ENCODE assay signal across 7 mouse cellular contexts in genomic region chr8:10945939-10946740, GRCm38 (mm10).
DNase-seq lines count a peak whose midpoint lies in the region; ATAC-seq lines count a peak whose summit lies in the region.

No protein-coding gene starts in this region.

- H3K36me3 ChIP-seq in intestine, embryonic 15.5 days = no peaks in the 10 kb centered on the region
- H3K36me3 ChIP-seq in limb, embryonic 10.5 days = no peaks in the 10 kb centered on the region
- H3K36me3 ChIP-seq in midbrain, embryonic 11.5 days (ENCODE audit: control insufficient read depth, insufficient read depth, low read length) = no peaks in the 10 kb centered on the region

- intact Hi-C loops in gastrocnemius, postnatal 36 days (cut with DNase I) = no loop called here

- 1% methylated on average over 23 of the region's 23 CpGs for WGBS in intestine, embryonic 15.5 days
- 6% methylated on average over 23 of the region's 23 CpGs for WGBS in limb, embryonic 10.5 days
- WGBS in midbrain, embryonic 11.5 days = 8% methylated on average over 23 of the region's 23 CpGs

- peak overlapping the region; percentile 42 for H3K4me2 ChIP-seq in intestine, embryonic 15.5 days (replicated peaks)
- peak overlapping the region; percentile 30 for H3K4me2 ChIP-seq in midbrain, embryonic 11.5 days

- ATAC-seq in intestine, embryonic 15.5 days = peak; percentile 97
- peak; percentile 80 for ATAC-seq in midbrain, embryonic 11.5 days (ENCODE audit: low FRiP score)

- H3K9ac ChIP-seq in intestine, embryonic 15.5 days = 0 out of 2 replicates have a peak overlapping the region, but pooled peaks have one; percentile 1
- H3K9ac ChIP-seq in midbrain, embryonic 11.5 days (ENCODE audit: low read length) = peak overlapping the region; percentile 14

- no peaks in the 10 kb centered on the region for H3K9me3 ChIP-seq in intestine, embryonic 15.5 days
- H3K9me3 ChIP-seq in limb, embryonic 10.5 days (replicated peaks) = no peaks in the 10 kb centered on the region
- no peaks in the 10 kb centered on the region for H3K9me3 ChIP-seq in midbrain, embryonic 11.5 days (ENCODE audit: control insufficient read depth, low read length)

- H3K27me3 ChIP-seq in intestine, embryonic 15.5 days (replicated peaks) = no peaks in the 10 kb centered on the region; the same call in 1 of the 2 replicates
- H3K27me3 ChIP-seq in limb, embryonic 10.5 days (ENCODE audit: low read depth, poor library complexity, severe bottlenecking) = peaks cover 20% of the 10 kb centered on the region; the same call in 1 of the 2 replicates
- no peaks in the 10 kb centered on the region for H3K27me3 ChIP-seq in midbrain, embryonic 11.5 days (ENCODE audit: control insufficient read depth, insufficient read depth, low read length)

- peak; percentile 94 to 97 for DNase-seq in adrenal gland, adult (ENCODE audit: inconsistent age in 2 of 2, low spot score in 1 of 2)
- peak; percentile 81 for DNase-seq in embryo, embryonic 9.5 days (ENCODE audit: extremely low spot score)
- DNase-seq in gastrocnemius, postnatal 36 days = peak; percentile 91 to 93
- DNase-seq in limb, embryonic 10.5 days (ENCODE audit: low spot score) = peak; percentile 85
- DNase-seq in midbrain, embryonic 11.5 days (ENCODE audit: low spot score, missing footprints) = peak; percentile 94
- DNase-seq in skeletal muscle tissue, adult 2 months (ENCODE audit: low read depth, low spot score) = peak; percentile 94

- 0 out of 2 replicates have a peak overlapping the region, but pooled peaks have one; percentile 3 for H3K4me3 ChIP-seq in intestine, embryonic 15.5 days (replicated peaks)
- H3K4me3 ChIP-seq in limb, embryonic 10.5 days = peak overlapping the region; percentile 33
- no peak overlapping the region for H3K4me3 ChIP-seq in midbrain, embryonic 11.5 days (ENCODE audit: low read depth, low read length)

- peaks cover 23% of the 10 kb centered on the region for H3K4me1 ChIP-seq in intestine, embryonic 15.5 days (replicated peaks)
- H3K4me1 ChIP-seq in limb, embryonic 10.5 days = peaks cover 32% of the 10 kb centered on the region
- peaks cover 13% of the 10 kb centered on the region for H3K4me1 ChIP-seq in midbrain, embryonic 11.5 days (ENCODE audit: control insufficient read depth, insufficient read depth, low read length)

- peak overlapping the region; percentile 67 for H3K27ac ChIP-seq in intestine, embryonic 15.5 days
- peak overlapping the region; percentile 86 for H3K27ac ChIP-seq in limb, embryonic 10.5 days
- H3K27ac ChIP-seq in midbrain, embryonic 11.5 days (ENCODE audit: low read depth, low read length) = no peak overlapping the region; the same call in 1 of the 2 replicates
